Mouse (Mus musculus): ENCODE results near the gene Styxl1. TPM values are rescaled to one million over a fixed set of nuclear protein-coding genes. Genes with fewer than 3 reads are reported as not detected.
A peak's percentile ranks its signal among the peaks of the same experiment; 100 is the strongest.

The Styxl1 gene
- polyA plus RNA-seq, 1 experiment from 2014 or later, result 0.41 TPM

DNA sequence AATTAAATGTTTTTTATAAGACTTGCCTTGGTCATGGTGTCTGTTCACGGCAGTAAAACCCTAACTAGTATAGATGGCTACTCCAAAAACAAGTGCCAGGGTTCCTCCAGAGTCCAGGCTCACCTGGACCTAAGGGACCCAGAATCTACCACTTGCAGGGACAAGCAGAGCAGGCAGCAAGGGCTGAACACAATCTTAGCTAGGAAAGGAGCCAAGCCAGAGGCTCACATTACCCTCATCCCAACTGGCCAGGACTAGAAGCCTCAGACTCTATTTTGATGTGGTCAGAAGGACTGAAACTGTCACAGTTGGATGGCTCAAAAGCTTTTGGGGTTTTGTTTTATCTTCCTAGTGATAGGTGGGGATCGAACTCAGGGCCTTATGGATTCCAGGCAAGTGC lies 26.6 kb downstream of the Styxl1 start:
- Histone ChIP-seq H3K9me3 (replicated peaks) (peaks cover 17% of the 10 kb centered on the region; the same call in 1 of the 2 replicates), H3K4me3 (no peak overlapping the region), H3K36me3 (0 out of 2 replicates have a peak, but pooled peaks cover 2% of the 10 kb centered on the region), H3K4me1 (no peaks in the 10 kb centered on the region), H3K27me3 (ENCODE audit: low read depth, poor library complexity, severe bottlenecking) (no peaks in the 10 kb centered on the region), H3K27ac (replicated peaks) (no peak overlapping the region)
- no peak for DNase-seq (ENCODE audit: low spot score)
- WGBS, result 81% methylated on average over 2 of the region's 2 CpGs

DNA sequence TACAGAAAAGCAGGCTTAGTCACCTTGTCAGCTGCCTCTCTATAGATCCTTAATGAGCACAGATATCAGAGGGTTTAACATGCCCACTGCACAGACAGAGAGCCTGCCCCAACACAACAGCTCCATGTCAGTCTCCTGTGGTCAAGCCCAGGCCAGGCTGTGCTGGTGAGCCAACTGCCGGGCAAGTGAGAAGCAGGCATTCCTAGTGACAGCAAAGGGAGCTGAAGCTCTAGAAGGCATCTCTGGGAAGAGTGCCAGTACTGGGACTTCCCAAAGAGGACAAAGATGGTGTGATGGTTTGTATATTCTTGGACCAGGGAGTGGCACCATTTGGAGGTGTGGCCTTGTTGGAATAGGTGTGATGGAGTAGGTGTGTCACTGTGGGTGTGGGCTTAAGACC lies 27.1 kb downstream of the Styxl1 start:
- H3K4me1 ChIP-seq, result no peaks in the 10 kb centered on the region
- no peaks in the 10 kb centered on the region; the same call in 1 of the 2 replicates for H3K27me3 ChIP-seq (ENCODE audit: low read depth, poor library complexity, severe bottlenecking)
- H3K4me3 ChIP-seq, result no peak overlapping the region
- H3K36me3 ChIP-seq, result 0 out of 2 replicates have a peak, but pooled peaks cover 2% of the 10 kb centered on the region
- 97% methylated on average over 1 of the region's 1 CpGs for WGBS
- H3K27ac ChIP-seq (replicated peaks), result no peak overlapping the region
- DNase-seq (ENCODE audit: low spot score), result no peak
- H3K9me3 ChIP-seq (replicated peaks), result peaks cover 17% of the 10 kb centered on the region; the same call in 1 of the 2 replicates

DNA sequence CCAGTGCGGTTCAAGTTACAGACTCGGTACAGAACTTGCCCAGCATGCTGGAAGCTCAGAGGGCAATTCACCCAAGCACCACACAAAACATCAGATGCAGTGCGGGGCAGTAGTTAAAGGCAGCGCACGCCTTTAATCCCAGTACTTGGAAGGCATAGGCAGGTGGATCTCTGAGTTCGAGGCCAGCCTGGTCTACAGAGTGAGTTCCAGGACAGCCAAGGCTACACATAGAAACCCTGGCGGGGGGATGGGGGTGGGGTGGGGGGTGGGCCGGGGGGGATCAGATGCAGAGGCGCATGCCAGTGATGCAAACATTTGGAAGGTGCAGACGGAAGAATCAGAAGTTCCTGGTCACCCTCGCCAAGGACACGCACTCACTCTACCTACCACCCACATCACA lies 33.4 kb downstream of the Styxl1 start:
- Histone ChIP-seq H3K27me3 (ENCODE audit: low read depth, poor library complexity, severe bottlenecking) (peaks cover 11% of the 10 kb centered on the region; the same call in 1 of the 2 replicates), H3K4me1 (peaks cover 23% of the 10 kb centered on the region), H3K4me3 (peak overlapping the region; percentile 70), H3K27ac (replicated peaks) (peak overlapping the region; percentile 79), H3K36me3 (peaks cover 24% of the 10 kb centered on the region), H3K9me3 (replicated peaks) (peaks cover 17% of the 10 kb centered on the region; the same call in 1 of the 2 replicates)
- DNase-seq (ENCODE audit: low spot score), result no peak
- 26% methylated on average over 12 of the region's 12 CpGs for WGBS

DNA sequence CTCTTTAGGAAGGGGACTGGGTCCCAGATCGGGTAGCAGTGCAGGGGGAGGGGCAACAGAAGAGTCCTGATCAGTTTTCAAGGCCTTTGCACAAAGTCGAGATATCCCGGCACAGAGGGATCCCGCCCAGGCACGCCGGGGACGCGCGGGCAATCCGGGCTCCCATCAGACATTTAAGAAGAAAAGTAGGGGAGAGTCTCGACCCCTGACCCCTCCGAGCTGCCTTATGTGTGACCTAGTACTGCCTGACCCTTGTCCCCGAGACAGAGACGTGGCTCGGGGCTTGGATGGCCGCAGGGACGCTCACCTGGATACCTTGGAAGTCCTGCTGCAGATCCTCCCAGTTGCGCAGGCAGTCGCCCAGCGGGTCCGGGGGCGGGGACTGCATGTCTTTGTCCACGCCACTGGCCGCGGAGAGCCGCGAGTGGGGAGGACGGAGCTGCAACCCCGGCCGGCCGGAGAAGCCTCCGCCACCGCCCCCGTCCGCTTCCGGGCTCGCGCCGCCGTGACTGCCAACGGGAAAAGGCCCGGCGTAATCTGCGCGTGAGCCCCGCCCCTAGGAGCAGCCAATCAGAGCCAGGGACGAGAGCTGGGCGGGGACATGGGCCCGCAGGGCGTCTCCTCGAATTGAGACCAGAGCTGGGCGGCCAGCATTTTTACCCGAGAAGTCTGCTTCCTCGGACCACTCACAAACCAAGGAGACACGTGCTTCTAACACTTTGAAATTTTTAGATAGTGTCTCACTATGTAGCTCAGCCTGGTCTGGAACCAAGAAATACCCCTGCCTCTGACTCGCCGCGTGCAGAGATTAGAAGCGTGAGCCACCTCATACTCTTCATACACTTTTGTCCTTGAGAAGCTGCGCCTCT lies 34.2 kb downstream of the Styxl1 start, which contains the start of gene Tmem120a:
TSS of gene Tmem120a (minus strand) at position 708 of the 869 bp plus-strand sequence.
- under 1% methylated on average over 60 of the region's 60 CpGs for WGBS
- peaks cover 29% of the 10 kb centered on the region for H3K36me3 ChIP-seq
- peak within 1 kb of the TSS; percentile 70 for H3K4me3 ChIP-seq
- H3K9me3 ChIP-seq (replicated peaks), result peaks cover 17% of the 10 kb centered on the region; the same call in 1 of the 2 replicates
- DNase-seq (ENCODE audit: low spot score), result peak; percentile 95
- H3K27me3 ChIP-seq (ENCODE audit: low read depth, poor library complexity, severe bottlenecking), result peaks cover 11% of the 10 kb centered on the region; the same call in 1 of the 2 replicates
- H3K27ac ChIP-seq (replicated peaks), result peak within 1 kb of the TSS; percentile 79
- peaks cover 23% of the 10 kb centered on the region for H3K4me1 ChIP-seq

DNA sequence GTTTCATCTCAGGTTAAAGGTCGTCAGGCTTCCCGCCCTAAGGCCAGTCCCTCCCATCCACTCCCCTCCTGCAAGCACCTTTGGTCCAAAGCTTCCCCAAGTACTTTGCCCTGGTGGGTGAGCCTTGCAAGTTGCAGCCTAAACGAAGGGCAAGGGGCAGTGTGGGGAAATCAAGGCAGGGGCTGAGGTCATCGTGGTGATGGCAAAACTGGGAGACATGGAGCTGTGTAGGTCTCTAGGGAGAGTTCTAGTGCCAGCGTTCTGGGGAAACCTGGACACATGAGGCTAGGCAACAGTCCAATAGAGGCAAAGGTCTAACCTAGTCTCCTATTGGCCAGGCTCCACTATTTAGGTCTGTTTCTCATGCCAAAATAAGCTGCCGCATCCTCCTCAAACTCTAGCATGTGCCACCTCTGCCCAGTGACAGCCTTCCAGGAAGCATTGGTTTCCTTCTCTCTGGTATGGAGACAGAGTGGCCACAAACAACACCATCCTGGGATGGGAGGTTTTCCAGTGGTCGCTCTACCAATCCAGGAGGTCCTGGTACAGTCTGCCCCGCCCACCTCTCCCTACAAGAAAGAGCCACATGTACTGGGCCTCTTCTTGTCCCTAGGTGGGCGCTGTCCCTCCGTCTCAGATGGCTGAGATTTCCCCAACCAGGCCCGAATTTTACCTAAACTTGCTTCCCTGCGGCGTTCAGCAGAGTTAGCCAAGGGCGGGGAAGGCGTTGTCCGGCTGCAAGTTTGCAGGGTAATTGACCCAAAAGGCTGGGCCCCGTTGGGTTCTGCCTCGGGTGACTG lies 35.0 kb downstream of the Styxl1 start:
- H3K27ac ChIP-seq (replicated peaks), result peak overlapping the region; percentile 79
- DNase-seq (ENCODE audit: low spot score), result peak; percentile 47
- H3K4me1 ChIP-seq, result peaks cover 23% of the 10 kb centered on the region
- H3K4me3 ChIP-seq, result peak overlapping the region; percentile 70
- H3K36me3 ChIP-seq, result peaks cover 34% of the 10 kb centered on the region
- peaks cover 9% of the 10 kb centered on the region; the same call in 1 of the 2 replicates for H3K9me3 ChIP-seq (replicated peaks)
- WGBS, result 22% methylated on average over 18 of the region's 18 CpGs
- peaks cover 11% of the 10 kb centered on the region; the same call in 1 of the 2 replicates for H3K27me3 ChIP-seq (ENCODE audit: low read depth, poor library complexity, severe bottlenecking)

DNA sequence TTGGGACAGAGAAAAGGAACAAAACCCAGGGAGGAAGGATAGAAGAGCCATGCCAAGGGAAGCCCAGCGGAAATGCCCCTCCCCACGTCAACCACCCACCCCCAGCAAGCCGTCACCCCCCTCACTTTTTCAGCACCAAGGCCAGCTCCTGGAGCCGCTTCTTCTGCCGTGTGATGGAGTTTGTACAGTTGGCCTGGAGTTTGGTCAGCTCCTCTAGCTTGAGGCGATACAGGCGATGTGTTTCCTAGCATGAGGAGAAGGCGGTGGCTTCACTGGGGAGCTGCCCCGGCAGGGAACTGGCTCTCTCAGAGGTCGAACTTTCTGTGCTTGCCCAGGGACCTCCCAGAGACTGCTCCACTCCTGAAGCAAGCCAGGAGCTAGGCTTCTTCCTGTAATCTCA lies 36.0 kb downstream of the Styxl1 start:
- Histone ChIP-seq H3K4me3 (no peak overlapping the region), H3K27ac (replicated peaks) (no peak overlapping the region), H3K27me3 (ENCODE audit: low read depth, poor library complexity, severe bottlenecking) (peaks cover 11% of the 10 kb centered on the region; the same call in 1 of the 2 replicates), H3K4me1 (peaks cover 23% of the 10 kb centered on the region), H3K9me3 (replicated peaks) (no peaks in the 10 kb centered on the region; the same call in 1 of the 2 replicates), H3K36me3 (peaks cover 42% of the 10 kb centered on the region)
- no peak for DNase-seq (ENCODE audit: low spot score)
- WGBS, result 69% methylated on average over 10 of the region's 10 CpGs

DNA sequence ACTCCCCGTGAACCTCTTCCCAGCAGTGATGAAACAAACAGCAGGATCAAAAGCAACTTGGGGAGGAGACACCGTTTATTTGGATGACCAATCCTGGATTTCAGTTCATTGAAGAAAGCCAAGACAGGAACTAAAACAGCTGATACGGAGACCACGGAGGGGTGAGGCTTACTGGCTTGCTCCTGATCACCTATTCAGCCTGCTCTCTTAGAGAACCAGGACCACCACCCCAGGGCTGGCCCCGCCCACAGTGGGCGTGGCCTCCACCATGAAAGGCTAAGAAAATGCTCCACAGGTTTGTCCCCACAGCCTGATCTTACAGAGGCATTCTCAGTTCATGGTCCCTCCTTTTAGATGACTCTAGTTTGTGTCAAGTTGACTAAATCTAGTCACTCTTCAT lies 39.9 kb downstream of the Styxl1 start:
- H3K9me3 ChIP-seq (replicated peaks), result no peaks in the 10 kb centered on the region
- peaks cover 81% of the 10 kb centered on the region for H3K36me3 ChIP-seq
- H3K4me1 ChIP-seq, result peaks cover 10% of the 10 kb centered on the region
- H3K4me3 ChIP-seq, result no peak overlapping the region
- no peaks in the 10 kb centered on the region for H3K27me3 ChIP-seq (ENCODE audit: low read depth, poor library complexity, severe bottlenecking)
- DNase-seq (ENCODE audit: low spot score), result no peak
- WGBS, result 36% methylated on average over 6 of the region's 6 CpGs
- no peak overlapping the region for H3K27ac ChIP-seq (replicated peaks)

DNA sequence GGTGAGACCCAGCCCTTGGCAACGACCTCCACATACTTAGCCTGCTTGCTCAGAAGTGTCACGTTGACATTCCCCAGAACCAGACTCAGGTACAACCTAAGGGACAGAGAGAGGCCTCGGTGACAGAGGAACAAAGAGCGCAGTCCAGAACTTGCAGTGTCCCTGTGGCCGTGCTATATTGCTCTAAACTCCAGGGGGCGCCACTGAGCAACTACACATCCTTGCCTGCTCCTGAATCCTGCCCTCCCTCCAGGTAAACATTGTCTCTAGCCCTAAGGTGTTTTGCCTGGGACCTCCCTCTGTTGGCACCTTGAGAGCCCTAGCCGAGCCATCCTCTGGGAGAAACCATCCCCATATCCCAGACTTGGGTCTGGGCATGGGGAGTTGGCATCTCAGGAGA lies 41.0 kb downstream of the Styxl1 start:
- H3K36me3 ChIP-seq, result peaks cover 90% of the 10 kb centered on the region

DNA sequence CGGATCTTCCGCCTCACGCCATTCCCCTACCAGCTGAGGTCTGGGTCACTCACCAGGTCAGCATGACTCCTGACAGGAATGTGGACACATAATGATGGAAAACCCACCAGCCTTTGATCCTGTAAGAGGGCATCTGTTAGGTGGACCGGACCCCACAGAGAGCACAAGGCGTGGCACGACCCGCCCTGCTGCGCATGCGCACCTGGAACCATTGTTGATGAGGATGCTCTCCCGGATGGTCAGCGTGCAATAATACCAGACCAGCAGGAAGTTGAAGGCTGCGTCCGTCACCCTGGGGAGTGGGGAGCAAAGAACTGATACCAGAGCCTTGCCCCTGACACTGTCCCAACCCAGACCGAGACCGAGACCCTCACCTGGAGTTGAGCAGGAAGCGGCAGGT lies 41.6 kb downstream of the Styxl1 start:
- no peaks in the 10 kb centered on the region for H3K27me3 ChIP-seq (ENCODE audit: low read depth, poor library complexity, severe bottlenecking)
- 93% methylated on average over 16 of the region's 16 CpGs for WGBS
- H3K9me3 ChIP-seq (replicated peaks), result no peaks in the 10 kb centered on the region
- no peaks in the 10 kb centered on the region for H3K4me1 ChIP-seq
- no peak for DNase-seq (ENCODE audit: low spot score)
- H3K27ac ChIP-seq (replicated peaks), result no peak overlapping the region
- no peak overlapping the region for H3K4me3 ChIP-seq
- H3K36me3 ChIP-seq, result peaks cover 90% of the 10 kb centered on the region

More for the DNA sequence above, 41.0 kb downstream of the Styxl1 start:
- WGBS, result 75% methylated on average over 7 of the region's 7 CpGs
- no peaks in the 10 kb centered on the region for H3K4me1 ChIP-seq
- H3K27ac ChIP-seq (replicated peaks), result no peak overlapping the region
- H3K27me3 ChIP-seq (ENCODE audit: low read depth, poor library complexity, severe bottlenecking), result no peaks in the 10 kb centered on the region
- H3K4me3 ChIP-seq, result no peak overlapping the region
- no peaks in the 10 kb centered on the region for H3K9me3 ChIP-seq (replicated peaks)
- DNase-seq (ENCODE audit: low spot score), result no peak

DNA sequence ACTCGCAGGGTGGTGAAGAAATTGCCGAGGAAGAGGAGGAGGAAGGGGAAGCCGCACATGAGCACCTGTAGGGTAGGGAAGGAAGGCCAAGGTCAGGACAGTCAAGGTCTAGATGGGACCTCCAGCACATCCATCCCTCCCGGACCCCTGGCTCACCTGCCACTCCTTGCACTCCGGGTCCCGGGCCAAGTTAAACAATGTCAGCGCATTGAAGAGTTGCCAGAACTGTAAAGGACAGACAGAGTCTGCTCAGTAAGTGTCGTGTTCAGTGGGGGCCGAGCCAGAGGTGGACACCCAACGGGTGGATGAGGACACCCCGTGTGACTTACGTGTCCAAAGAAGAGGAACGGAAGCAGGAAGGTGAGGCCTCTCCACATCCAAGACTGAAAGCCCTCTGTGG lies 42.4 kb downstream of the Styxl1 start:
- Histone ChIP-seq H3K27ac (replicated peaks) (no peak overlapping the region), H3K36me3 (peaks cover 90% of the 10 kb centered on the region), H3K27me3 (ENCODE audit: low read depth, poor library complexity, severe bottlenecking) (no peaks in the 10 kb centered on the region), H3K9me3 (replicated peaks) (no peaks in the 10 kb centered on the region), H3K4me3 (no peak overlapping the region), H3K4me1 (no peaks in the 10 kb centered on the region)
- WGBS, result 94% methylated on average over 13 of the region's 13 CpGs
- no peak for DNase-seq (ENCODE audit: low spot score)

DNA sequence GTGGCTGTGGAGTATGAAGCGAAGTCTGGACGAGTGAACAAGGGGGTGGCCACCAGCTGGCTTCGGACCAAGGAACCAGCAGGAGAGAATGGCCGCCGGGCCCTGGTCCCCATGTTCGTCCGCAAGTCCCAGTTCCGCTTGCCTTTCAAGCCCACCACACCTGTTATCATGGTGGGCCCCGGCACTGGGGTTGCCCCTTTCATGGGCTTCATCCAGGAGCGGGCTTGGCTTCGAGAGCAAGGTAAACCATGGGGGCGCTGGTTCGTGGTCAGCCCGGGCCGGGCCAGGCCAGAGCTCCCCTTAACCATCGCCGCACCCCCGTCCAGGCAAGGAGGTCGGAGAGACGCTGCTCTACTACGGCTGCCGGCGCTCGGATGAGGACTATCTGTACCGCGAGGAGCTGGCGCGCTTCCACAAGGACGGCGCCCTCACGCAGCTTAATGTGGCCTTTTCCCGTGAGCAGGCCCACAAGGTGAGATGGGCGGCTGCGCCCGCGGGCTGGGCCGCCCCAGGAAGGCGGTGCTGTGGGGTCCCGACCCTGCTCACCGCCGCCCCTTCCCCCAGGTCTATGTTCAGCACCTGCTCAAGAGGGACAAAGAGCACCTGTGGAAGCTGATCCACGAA lies 44.0 kb downstream of the Styxl1 start:
- H3K4me3 ChIP-seq, result no peak overlapping the region
- 94% methylated on average over 42 of the region's 42 CpGs for WGBS
- no peaks in the 10 kb centered on the region for H3K4me1 ChIP-seq
- no peaks in the 10 kb centered on the region for H3K27me3 ChIP-seq (ENCODE audit: low read depth, poor library complexity, severe bottlenecking)
- H3K36me3 ChIP-seq, result peaks cover 95% of the 10 kb centered on the region
- no peaks in the 10 kb centered on the region for H3K9me3 ChIP-seq (replicated peaks)
- no peak overlapping the region for H3K27ac ChIP-seq (replicated peaks)
- no peak for DNase-seq (ENCODE audit: low spot score)

DNA sequence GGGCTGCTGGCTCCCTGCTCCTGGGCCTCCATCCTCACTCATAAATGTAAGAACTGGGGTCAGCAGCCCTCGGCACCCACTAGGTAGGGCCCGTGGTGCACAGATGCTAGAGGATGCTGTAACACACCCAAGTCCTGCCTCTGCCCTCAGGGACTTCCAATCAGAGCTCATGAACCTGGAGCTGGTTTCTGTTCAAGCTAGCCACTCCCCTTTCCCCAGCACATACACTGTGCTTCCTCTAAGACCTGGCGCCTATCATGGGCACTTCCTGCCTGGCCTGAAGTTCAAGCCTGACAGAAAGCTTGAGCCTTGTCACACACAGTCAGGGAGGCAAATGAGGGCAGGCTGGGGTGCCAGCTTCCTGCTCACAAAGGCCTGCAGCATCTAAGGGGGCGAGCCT lies 45.1 kb downstream of the Styxl1 start:
- 98% methylated on average over 4 of the region's 4 CpGs for WGBS
- no peaks in the 10 kb centered on the region for H3K4me1 ChIP-seq
- no peaks in the 10 kb centered on the region for H3K9me3 ChIP-seq (replicated peaks)
- no peak overlapping the region for H3K27ac ChIP-seq (replicated peaks)
- H3K36me3 ChIP-seq, result peaks cover 100% of the 10 kb centered on the region
- H3K27me3 ChIP-seq (ENCODE audit: low read depth, poor library complexity, severe bottlenecking), result no peaks in the 10 kb centered on the region
- no peak for DNase-seq (ENCODE audit: low spot score)
- no peak overlapping the region for H3K4me3 ChIP-seq
